Mouse (Mus musculus): Measurements from ENCODE around the gene Rrm2.

GRCm38 (mm10) chr12:24658998-24659397, 49.0 kb upstream of the Rrm2 start:
- no peak for TF ChIP-seq CTCF (IDR thresholded peaks at IDR 0.05; ENCODE audit: low read depth, low read length)
- no peak for TF ChIP-seq POLR2A (IDR thresholded peaks at IDR 0.05; ENCODE audit: borderline replicate concordance, low read depth, low read length)

All from bone marrow macrophage, adult 2 months (primary cell).